Mouse (Mus musculus) heart, embryonic 10.5 days (tissue): ENCODE measurements around the gene Gcnt2. TPM values are rescaled to one million over a fixed set of nuclear protein-coding genes. Genes with fewer than 3 reads are reported as not detected.

Source experiments
- DNase-seq: peaks from one replicate; pipeline ENCODE4 v3.0.0-alpha.2; 2017; ENCODE audit warnings: low spot score
- H3K27ac ChIP-seq: fragments of 300-500 bp; sonication (generic); 2 replicates; pipeline ENCODE4 v1.5.1; 2016; ENCODE audit warnings: mild to moderate bottlenecking
- H3K27me3 ChIP-seq: fragments of 300-500 bp; sonication (generic); 2 replicates; pipeline ENCODE4 v1.6.1; 2016; ENCODE audit warnings: mild to moderate bottlenecking; ENCODE audit not compliant: poor library complexity, insufficient read depth, severe bottlenecking
- H3K36me3 ChIP-seq: fragments of 300-500 bp; sonication (generic); 2 replicates; pipeline ENCODE4 v1.6.1; 2016; ENCODE audit warnings: mild to moderate bottlenecking, moderate library complexity
- H3K4me1 ChIP-seq: fragments of 300-500 bp; sonication (generic); 2 replicates; pipeline ENCODE4 v1.6.1; 2016; ENCODE audit warnings: mild to moderate bottlenecking
- H3K4me3 ChIP-seq: fragments of 300-500 bp; sonication (generic); 2 replicates; pipeline ENCODE4 v1.5.1; 2016; ENCODE audit warnings: mild to moderate bottlenecking, moderate library complexity
- H3K9me3 ChIP-seq: fragments of 300-500 bp; sonication (generic); 2 replicates; pipeline ENCODE4 v1.6.1; 2016; ENCODE audit warnings: mild to moderate bottlenecking, moderate library complexity
- WGBS: fragments of 180-500 bp; shearing (Covaris S2); methylation state at CpG from one replicate; pipeline ENCODE4 v1.1.7; 2016; 5-methylcytosine and 5-hydroxymethylcytosine counted together
- polyA plus RNA-seq: library from polyadenylated mRNA; unstranded; fragments of >200 nt; fragmentation: Nextera tagmentation; extraction: Ambion mirVana; gene quantifications from 2 replicates; pipeline ENCODE4 v1.2.1, GENCODE M21; 2016

Gene Gcnt2
- polyA plus RNA-seq, result 2.7 and 3.5 TPM in 2 replicates

- Histone ChIP-seq H3K4me3 (peak within 1 kb of the TSS; percentile 38), H3K27ac (peak within 1 kb of the TSS; percentile 47; the same call in 1 of the 2 replicates), H3K9me3 (no peaks in the 10 kb centered on the region), H3K36me3 (no peaks in the 10 kb centered on the region), H3K27me3 (no peaks in the 10 kb centered on the region), H3K4me1 (peaks cover 9% of the 10 kb centered on the region; the same call in 1 of the 2 replicates)
- WGBS, result 40% methylated on average over 22 of the region's 22 CpGs
- DNase-seq, result no peak
These were observed at the start of gene Gcnt2 for GRCm38 (mm10) chr13:40859652-40860399. Gcnt2 (plus strand) TSS chr13:40859754.

- Histone ChIP-seq H3K4me3 (no peak overlapping the region), H3K27me3 (no peaks in the 10 kb centered on the region), H3K36me3 (no peaks in the 10 kb centered on the region), H3K4me1 (no peaks in the 10 kb centered on the region), H3K27ac (no peak overlapping the region), H3K9me3 (no peaks in the 10 kb centered on the region)
- no peak for DNase-seq
- WGBS, result 59% methylated on average over 1 of the region's 1 CpGs
These were observed 38.9 kb upstream of the Gcnt2 start for GRCm38 (mm10) chr13:40820617-40821016.

GRCm38 (mm10) chr13:40821911-40822310 lies 37.6 kb upstream of the Gcnt2 start:
- DNase-seq, result no peak
- WGBS, result 61% methylated on average over 2 of the region's 2 CpGs
- no peaks in the 10 kb centered on the region for H3K9me3 ChIP-seq

DNA sequence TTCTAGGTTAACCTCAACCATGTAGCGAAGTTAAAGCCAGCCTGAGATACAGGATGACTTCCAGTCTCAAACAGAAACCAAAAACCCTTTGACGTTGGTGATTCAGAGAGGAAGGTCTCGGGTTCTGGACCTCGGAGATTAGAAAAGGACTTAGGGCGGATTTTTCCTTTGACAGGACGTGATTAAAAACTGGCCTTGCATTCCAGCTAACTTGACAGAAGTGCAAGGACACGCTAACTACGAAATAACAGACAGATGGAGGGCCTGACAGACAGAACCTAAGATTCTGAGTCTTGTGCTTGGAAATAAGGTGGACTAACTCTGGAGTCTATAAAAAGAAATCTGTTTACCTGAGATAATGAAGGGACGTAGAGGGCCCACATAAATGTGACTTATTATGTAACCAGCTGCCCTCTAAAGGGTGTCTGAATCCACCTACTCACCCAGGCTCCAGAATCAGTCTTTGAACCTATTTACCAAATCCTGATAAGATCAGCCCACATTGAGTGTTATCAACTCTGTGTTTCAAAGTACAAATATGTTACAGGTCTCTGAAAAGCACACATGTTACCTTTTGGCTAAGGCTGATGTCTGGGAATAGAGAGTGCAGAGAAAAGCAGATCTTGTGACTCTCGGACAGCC lies 18.3 kb upstream of the Gcnt2 start:
- Histone ChIP-seq H3K36me3 (no peaks in the 10 kb centered on the region), H3K27ac (no peak overlapping the region), H3K4me1 (no peaks in the 10 kb centered on the region), H3K27me3 (no peaks in the 10 kb centered on the region), H3K9me3 (no peaks in the 10 kb centered on the region), H3K4me3 (no peak overlapping the region)
- no peak for DNase-seq
- WGBS, result 52% methylated on average over 10 of the region's 10 CpGs

More at GRCm38 (mm10) chr13:40821911-40822310, 37.6 kb upstream of the Gcnt2 start:
- Histone ChIP-seq H3K4me1 (no peaks in the 10 kb centered on the region; the same call in 1 of the 2 replicates), H3K27me3 (no peaks in the 10 kb centered on the region), H3K4me3 (no peak overlapping the region), H3K27ac (no peak overlapping the region), H3K36me3 (no peaks in the 10 kb centered on the region)

DNA sequence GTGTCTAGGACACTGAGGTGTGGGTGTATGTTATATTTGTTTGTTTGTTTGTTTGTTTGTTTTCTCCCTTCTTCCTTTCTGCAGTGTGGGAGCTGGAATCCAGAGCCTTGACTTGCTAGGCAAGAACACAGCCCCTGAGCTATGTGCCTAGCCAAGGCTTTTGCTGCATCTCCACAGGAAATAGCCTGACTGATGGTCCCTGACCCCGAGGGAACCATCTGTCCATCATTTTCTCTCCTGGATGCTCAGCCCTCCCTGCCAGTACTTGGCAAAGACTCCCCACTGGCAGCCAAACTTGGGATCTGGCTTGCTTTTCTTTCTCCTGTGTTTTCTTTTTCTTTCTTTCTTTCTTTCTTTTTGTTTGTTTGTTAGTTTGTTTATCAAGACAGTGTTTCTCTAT lies 17.4 kb upstream of the Gcnt2 start:
- Histone ChIP-seq H3K27ac (no peak overlapping the region), H3K36me3 (no peaks in the 10 kb centered on the region), H3K9me3 (no peaks in the 10 kb centered on the region), H3K4me3 (no peak overlapping the region), H3K27me3 (no peaks in the 10 kb centered on the region), H3K4me1 (no peaks in the 10 kb centered on the region)
- DNase-seq, result no peak
- 17% methylated on average over 1 of the region's 1 CpGs for WGBS

- Histone ChIP-seq H3K9me3 (no peaks in the 10 kb centered on the region), H3K4me3 (no peak overlapping the region), H3K36me3 (no peaks in the 10 kb centered on the region), H3K27ac (no peak overlapping the region), H3K27me3 (no peaks in the 10 kb centered on the region), H3K4me1 (no peaks in the 10 kb centered on the region)
- 26% methylated on average over 5 of the region's 5 CpGs for WGBS
- no peak for DNase-seq
These were observed 16.0 kb upstream of the Gcnt2 start for GRCm38 (mm10) chr13:40843418-40844067.

- DNase-seq, result no peak
- 89% methylated on average over 5 of the region's 5 CpGs for WGBS
- H3K27ac ChIP-seq, result no peak overlapping the region
These were observed 15.4 kb upstream of the Gcnt2 start for GRCm38 (mm10) chr13:40844144-40844543.

GRCm38 (mm10) chr13:40845951-40846350 lies 13.6 kb upstream of the Gcnt2 start:
- no peaks in the 10 kb centered on the region for H3K4me1 ChIP-seq
- no peak for DNase-seq
- H3K27me3 ChIP-seq, result no peaks in the 10 kb centered on the region
- no peaks in the 10 kb centered on the region for H3K9me3 ChIP-seq
- no peak overlapping the region for H3K27ac ChIP-seq
- H3K36me3 ChIP-seq, result no peaks in the 10 kb centered on the region
- WGBS, result 37% methylated on average over 6 of the region's 6 CpGs
- H3K4me3 ChIP-seq, result no peak overlapping the region

More at GRCm38 (mm10) chr13:40844144-40844543, 15.4 kb upstream of the Gcnt2 start:
- H3K4me3 ChIP-seq, result no peak overlapping the region
- H3K9me3 ChIP-seq, result no peaks in the 10 kb centered on the region
- H3K36me3 ChIP-seq, result no peaks in the 10 kb centered on the region
- H3K27me3 ChIP-seq, result no peaks in the 10 kb centered on the region
- H3K4me1 ChIP-seq, result no peaks in the 10 kb centered on the region

- H3K4me1 ChIP-seq, result no peaks in the 10 kb centered on the region
- no peak overlapping the region for H3K4me3 ChIP-seq
- H3K27ac ChIP-seq, result no peak overlapping the region
- DNase-seq, result no peak
- H3K9me3 ChIP-seq, result no peaks in the 10 kb centered on the region
- no peaks in the 10 kb centered on the region for H3K27me3 ChIP-seq
- WGBS, result 62% methylated on average over 9 of the region's 9 CpGs
- H3K36me3 ChIP-seq, result no peaks in the 10 kb centered on the region
These were observed 13.2 kb upstream of the Gcnt2 start for GRCm38 (mm10) chr13:40846375-40846774.

GRCm38 (mm10) chr13:40847898-40848297 lies 11.7 kb upstream of the Gcnt2 start:
- Histone ChIP-seq H3K27ac (no peak overlapping the region), H3K9me3 (no peaks in the 10 kb centered on the region), H3K36me3 (no peaks in the 10 kb centered on the region), H3K4me3 (no peak overlapping the region), H3K4me1 (no peaks in the 10 kb centered on the region), H3K27me3 (no peaks in the 10 kb centered on the region)
- WGBS, result 69% methylated on average over 4 of the region's 4 CpGs
- no peak for DNase-seq

- H3K27ac ChIP-seq, result no peak overlapping the region
- H3K4me3 ChIP-seq, result no peak overlapping the region
- peaks cover 5% of the 10 kb centered on the region; the same call in 1 of the 2 replicates for H3K4me1 ChIP-seq
- no peaks in the 10 kb centered on the region for H3K27me3 ChIP-seq
- no peaks in the 10 kb centered on the region for H3K9me3 ChIP-seq
- no peak for DNase-seq
- 85% methylated on average over 6 of the region's 6 CpGs for WGBS
- H3K36me3 ChIP-seq, result no peaks in the 10 kb centered on the region
These were observed 8.9 kb upstream of the Gcnt2 start for GRCm38 (mm10) chr13:40850686-40851085.

DNA sequence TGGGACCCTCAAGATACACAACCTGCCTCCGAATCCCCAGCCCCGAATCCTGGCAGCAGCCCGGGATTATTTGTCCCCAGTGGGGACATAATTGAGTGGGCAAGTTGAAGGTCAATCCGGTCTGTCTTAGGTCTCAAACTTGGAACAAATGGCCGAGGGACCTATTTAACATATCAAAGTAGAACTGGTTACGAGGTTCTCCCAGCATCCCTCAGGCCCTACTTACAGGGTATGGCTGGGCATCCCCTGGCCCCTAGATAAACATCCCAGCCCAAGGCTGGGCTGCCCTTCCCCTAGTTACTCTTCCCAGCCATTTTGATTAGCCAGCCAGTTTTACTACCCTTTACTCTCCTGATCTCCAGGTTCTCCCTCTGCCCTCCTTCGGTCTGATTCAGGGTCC lies 8.3 kb upstream of the Gcnt2 start:
- H3K9me3 ChIP-seq, result no peaks in the 10 kb centered on the region
- peaks cover 5% of the 10 kb centered on the region; the same call in 1 of the 2 replicates for H3K4me1 ChIP-seq
- 74% methylated on average over 7 of the region's 7 CpGs for WGBS
- no peak for DNase-seq
- no peaks in the 10 kb centered on the region for H3K27me3 ChIP-seq
- H3K27ac ChIP-seq, result no peak overlapping the region
- no peak overlapping the region for H3K4me3 ChIP-seq
- no peaks in the 10 kb centered on the region for H3K36me3 ChIP-seq

DNA sequence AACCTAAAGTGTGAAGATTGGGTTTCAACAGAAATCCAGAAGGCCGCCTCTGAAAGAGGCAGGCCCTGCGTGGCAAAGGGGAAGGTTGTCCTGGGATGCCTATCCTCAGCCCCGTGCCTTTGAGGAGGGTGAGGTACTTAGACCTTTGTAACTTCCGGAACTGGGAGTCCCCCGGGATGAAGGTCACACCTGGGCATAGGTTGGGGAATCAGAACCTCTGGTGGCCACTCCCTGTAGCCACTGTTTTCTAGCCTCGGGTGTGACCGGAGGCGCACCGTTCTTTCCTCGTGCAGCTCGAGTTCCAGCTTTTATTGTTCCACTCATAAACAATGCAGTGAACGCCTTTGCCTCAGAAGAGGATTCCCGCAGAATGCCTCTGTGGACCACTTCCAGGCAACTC lies 7.6 kb upstream of the Gcnt2 start:
- no peak overlapping the region for H3K27ac ChIP-seq
- 73% methylated on average over 13 of the region's 13 CpGs for WGBS
- H3K27me3 ChIP-seq, result no peaks in the 10 kb centered on the region
- H3K36me3 ChIP-seq, result no peaks in the 10 kb centered on the region
- H3K9me3 ChIP-seq, result no peaks in the 10 kb centered on the region
- DNase-seq, result no peak
- no peak overlapping the region for H3K4me3 ChIP-seq
- peaks cover 9% of the 10 kb centered on the region; the same call in 1 of the 2 replicates for H3K4me1 ChIP-seq
